ENCODE assay signal across 23 mouse cellular contexts in genomic region chr19:29336624-29337023, GRCm38 (mm10). TPM values are rescaled to one million over a fixed set of nuclear protein-coding genes. Genes with fewer than 3 reads are reported as not detected.
DNase-seq lines count a peak whose midpoint lies in the region; ATAC-seq and TF ChIP-seq lines count a peak whose summit lies in the region.
"Had no signal": no experiment of that assay in that cellular context is flagged by ENCODE, and none has a peak within 500 bp of the region (broad histone marks: within the 10 kb centered on the region; RNA-seq: fewer than 3 reads in every experiment).

No protein-coding gene starts in this region.

- WGBS in lung, embryonic 14.5 days: 84% methylated on average over 2 of the region's 2 CpGs
- 94% methylated on average over 2 of the region's 2 CpGs for WGBS in lung, adult 2 months
- 87% methylated on average over 2 of the region's 2 CpGs for WGBS in stomach, postnatal 0 days

- TF ChIP-seq EP300 in stomach, postnatal 0 days (optimal IDR thresholded peaks at IDR 0.05): no peak

- no peak for ATAC-seq in CD4-positive, CD25-positive, alpha-beta regulatory T cell, adult 4 months
- no peak for ATAC-seq in lung, embryonic 14.5 days (ENCODE audit: insufficient read depth)
- no peak for ATAC-seq in stomach, postnatal 0 days (ENCODE audit: low FRiP score, low TSS enrichment)
- ATAC-seq: forebrain, embryonic 14.5 days; hindbrain, embryonic 16.5 days; inflammation-experienced regulatory T-cells, adult 6 months had no signal

- peaks cover 19% of the 10 kb centered on the region for H3K27me3 ChIP-seq in lung, embryonic 14.5 days (ENCODE audit: insufficient read depth, low read length)
- no peaks in the 10 kb centered on the region for H3K27me3 ChIP-seq in stomach, postnatal 0 days (ENCODE audit: control insufficient read depth, insufficient read depth, low read length)
- H3K27me3 ChIP-seq: embryonic facial prominence, embryonic 15.5 days had no signal

- no peak overlapping the region for H3K4me3 ChIP-seq in lung, embryonic 14.5 days (ENCODE audit: low read depth, low read length)
- no peak overlapping the region for H3K4me3 ChIP-seq in lung, adult 2 months (replicated peaks; ENCODE audit: extremely low read depth, low read depth, low read length)
- no peak overlapping the region for H3K4me3 ChIP-seq in stomach, postnatal 0 days (ENCODE audit: low read depth, low read length)
- H3K4me3 ChIP-seq: embryonic facial prominence, embryonic 15.5 days; erythroblast, embryonic 14.5 days; forebrain, embryonic 10.5 days; gastrocnemius, adult 2 months; hindbrain, embryonic 12.5 days had no signal

- H3K36me3 ChIP-seq in lung, embryonic 14.5 days (ENCODE audit: insufficient read depth): no peaks in the 10 kb centered on the region
- H3K36me3 ChIP-seq in stomach, postnatal 0 days (ENCODE audit: control insufficient read depth, insufficient read depth, low read length): no peaks in the 10 kb centered on the region
- H3K36me3 ChIP-seq: embryonic facial prominence, embryonic 15.5 days; forebrain, embryonic 10.5 days; hindbrain, embryonic 12.5 days had no signal

- TF ChIP-seq POLR2A in lung, adult 2 months (IDR thresholded peaks at IDR 0.05; ENCODE audit: borderline replicate concordance, extremely low read depth, low read depth, low read length): no peak

- H3K4me1 ChIP-seq in lung, embryonic 14.5 days (ENCODE audit: insufficient read depth): peaks cover 7% of the 10 kb centered on the region; the same call in 1 of the 2 replicates
- no peaks in the 10 kb centered on the region for H3K4me1 ChIP-seq in lung, adult 2 months (ENCODE audit: control insufficient read depth, insufficient read depth, low read length)
- H3K4me1 ChIP-seq in stomach, postnatal 0 days (replicated peaks; ENCODE audit: control insufficient read depth, insufficient read depth): no peaks in the 10 kb centered on the region

- H3K27ac ChIP-seq in lung, embryonic 14.5 days (ENCODE audit: low read depth): no peak overlapping the region
- H3K27ac ChIP-seq in stomach, postnatal 0 days (replicated peaks): no peak overlapping the region
- H3K27ac ChIP-seq: embryonic facial prominence, embryonic 15.5 days; forebrain, embryonic 10.5 days; gastrocnemius, adult 2 months; hindbrain, embryonic 12.5 days had no signal

- no peak overlapping the region for H3K4me2 ChIP-seq in lung, embryonic 14.5 days
- H3K4me2 ChIP-seq in stomach, postnatal 0 days (replicated peaks; ENCODE audit: low read depth): no peak overlapping the region
- H3K4me2 ChIP-seq: embryonic facial prominence, embryonic 15.5 days; hindbrain, embryonic 12.5 days had no signal

- peak; percentile 32 for DNase-seq in CD4-positive, CD25-positive, alpha-beta regulatory T cell, adult 2 months (ENCODE audit: low read depth, low spot score)
- DNase-seq in lung, embryonic 14.5 days: no peak
- no peak for DNase-seq in lung, adult 2 months
- DNase-seq in naive thymus-derived CD4-positive, alpha-beta T cell, adult 2 months (ENCODE audit: low read depth): peak; percentile 19
- no peak for DNase-seq in right cerebral cortex, postnatal 36 days (ENCODE audit: low spot score in 2 of 2)
- DNase-seq in stomach, postnatal 0 days (ENCODE audit: low spot score): no peak
- DNase-seq: adrenal gland, adult 8-10 months; adrenal gland, postnatal 36 days; cerebellum, adult 2 months; cerebellum, postnatal 14 days; embryo, embryonic 11 days; gastrocnemius, adult 2 months; gastrocnemius, postnatal 25 days; heart, postnatal 10 days; heart, postnatal 4 days had no signal

- no peaks in the 10 kb centered on the region for H3K9me3 ChIP-seq in lung, embryonic 14.5 days (ENCODE audit: low read depth, low read length)
- H3K9me3 ChIP-seq in stomach, postnatal 0 days (ENCODE audit: control insufficient read depth, low read length): no peaks in the 10 kb centered on the region
- H3K9me3 ChIP-seq: embryonic facial prominence, embryonic 15.5 days; forebrain, embryonic 10.5 days; hindbrain, embryonic 12.5 days had no signal

- 0 out of 2 replicates have a peak, but pooled peaks have one; percentile 2 for TF ChIP-seq CTCF in lung, embryonic 14.5 days (IDR thresholded peaks at IDR 0.05; ENCODE audit: low read depth)
- TF ChIP-seq CTCF in lung, adult 2 months (IDR thresholded peaks at IDR 0.05; ENCODE audit: insufficient read depth, low read length): no peak
- TF ChIP-seq CTCF in stomach, postnatal 0 days (IDR thresholded peaks at IDR 0.05; ENCODE audit: low read depth): no peak

- no peak overlapping the region for H3K9ac ChIP-seq in lung, embryonic 14.5 days
- no peak overlapping the region for H3K9ac ChIP-seq in stomach, postnatal 0 days (ENCODE audit: low read length)
- H3K9ac ChIP-seq: embryonic facial prominence, embryonic 15.5 days; hindbrain, embryonic 12.5 days had no signal

RNA-seq across cellular contexts. Expression of gene Rln1, which starts 2.2 kb away (rescaled TPM):
- not detected for polyA plus RNA-seq in CD4-positive, CD25-positive, alpha-beta regulatory T cell, adult 4 months (2017; shearing (Covaris generic))
- not detected in 2 replicates for polyA plus RNA-seq in lung, embryonic 14.5 days (2014; fragmentation: Nextera tagmentation; extraction: Ambion mirVana)
- not detected in 2 replicates for polyA plus RNA-seq in lung, adult 2 months (2012; rRNA removed)
- polyA plus RNA-seq in stomach, postnatal 0 days (2015; fragmentation: Nextera tagmentation; extraction: Ambion mirVana): 0.24 TPM in 1 of 2 replicates, not detected in the other
- polyA plus RNA-seq: erythroblast, embryonic 14.5 days; inflammation-experienced regulatory T-cells, adult 6 months had no signal

RNA-seq across cellular contexts. Expression of gene Insl6, which starts 11.5 kb away (rescaled TPM):
- polyA plus RNA-seq in CD4-positive, CD25-positive, alpha-beta regulatory T cell, adult 4 months (2017; shearing (Covaris generic)): 10 to 100 TPM; 28.3 to 32.5 TPM
- 1.8 and 2.6 TPM in 2 replicates for polyA plus RNA-seq in lung, embryonic 14.5 days (2014; fragmentation: Nextera tagmentation; extraction: Ambion mirVana)
- polyA plus RNA-seq in lung, adult 2 months (2012; rRNA removed): 0.82 TPM in 1 of 2 replicates, not detected in the other
- polyA plus RNA-seq in stomach, postnatal 0 days (2015; fragmentation: Nextera tagmentation; extraction: Ambion mirVana): 3.0 and 3.2 TPM in 2 replicates
- polyA plus RNA-seq: erythroblast, embryonic 14.5 days had no signal

RNA-seq across cellular contexts. Expression of gene Plgrkt, which starts 30.6 kb away (rescaled TPM):
- 100 to 1,000 TPM; 221 to 250 TPM for polyA plus RNA-seq in CD4-positive, CD25-positive, alpha-beta regulatory T cell, adult 4 months (2017; shearing (Covaris generic))
- 40.6 and 47.4 TPM in 2 replicates for polyA plus RNA-seq in lung, embryonic 14.5 days (2014; fragmentation: Nextera tagmentation; extraction: Ambion mirVana)
- 56.1 and 57.2 TPM in 2 replicates for polyA plus RNA-seq in lung, adult 2 months (2012; rRNA removed)
- polyA plus RNA-seq in stomach, postnatal 0 days (2015; fragmentation: Nextera tagmentation; extraction: Ambion mirVana): 166 and 169 TPM in 2 replicates

RNA-seq across cellular contexts. Expression of gene Cd274, which starts 30.6 kb away (rescaled TPM):
- polyA plus RNA-seq in CD4-positive, CD25-positive, alpha-beta regulatory T cell, adult 4 months (2017; shearing (Covaris generic)): 10 to 100 TPM; 42.4 to 62.2 TPM
- 0.18 and 0.25 TPM in 2 replicates for polyA plus RNA-seq in lung, embryonic 14.5 days (2014; fragmentation: Nextera tagmentation; extraction: Ambion mirVana)
- 5.4 and 9.0 TPM in 2 replicates for polyA plus RNA-seq in lung, adult 2 months (2012; rRNA removed)
- polyA plus RNA-seq in stomach, postnatal 0 days (2015; fragmentation: Nextera tagmentation; extraction: Ambion mirVana): 0.08 and 0.16 TPM in 2 replicates
- polyA plus RNA-seq: erythroblast, embryonic 14.5 days had no signal

Comparison
In these comparisons a context has a peak if more than half of its experiments do, and no peak if none do; other contexts are left out.
1. DNase-seq: peak in CD4-positive, CD25-positive, alpha-beta regulatory T cell, adult 2 months (single experiment) and naive thymus-derived CD4-positive, alpha-beta T cell, adult 2 months (single experiment); none in lung, embryonic 14.5 days (single experiment), lung, adult 2 months (single experiment), right cerebral cortex, postnatal 36 days (0 of 2) and stomach, postnatal 0 days (single experiment).